Mouse (Mus musculus): ENCODE measurements around the gene Cercam. TPM values are rescaled to one million over a fixed set of nuclear protein-coding genes. Genes with fewer than 3 reads are reported as not detected.
"Not testable (repeated sequence)": the region's sequence is repeated elsewhere in the genome, so short reads cannot be mapped to it uniquely, and the experiment has no call there.

The Cercam gene
- total and polyA plus RNA-seq, 2 experiments from 2014 or later: 7.9 to 11.7 TPM

- ATAC-seq (ENCODE audit: insufficient read depth, low read depth) (no peak), DNase-seq (ENCODE audit: low spot score) (no peak)
- no peaks in the 10 kb centered on the region for H3K27me3 ChIP-seq (ENCODE audit: control insufficient read depth, insufficient read depth, low read length)
- peaks cover 13% of the 10 kb centered on the region; the same call in 1 of the 2 replicates for H3K36me3 ChIP-seq (replicated peaks; ENCODE audit: control insufficient read depth, insufficient read depth, low read length)
- no peak overlapping the region for H3K4me2 ChIP-seq (ENCODE audit: low read depth, low read length)
- H3K27ac ChIP-seq (ENCODE audit: low read depth): no peak overlapping the region
- no peak overlapping the region for H3K9ac ChIP-seq (replicated peaks; ENCODE audit: low read depth, low read length)
- 75% methylated on average over 4 of the region's 4 CpGs for WGBS
- no peak overlapping the region for H3K4me3 ChIP-seq (ENCODE audit: low read depth, low read length)
- H3K9me3 ChIP-seq (replicated peaks; ENCODE audit: control insufficient read depth, low read length): no peaks in the 10 kb centered on the region
- H3K4me1 ChIP-seq (ENCODE audit: control insufficient read depth, insufficient read depth): no peaks in the 10 kb centered on the region
- TF ChIP-seq EP300 (IDR thresholded peaks at IDR 0.05; ENCODE audit: low read depth) (no peak), CTCF (IDR thresholded peaks at IDR 0.05; ENCODE audit: low read depth) (no peak)
These were observed 9.1 kb downstream of the Cercam start for GRCm38 (mm10) chr2:29878061-29878460.

GRCm38 (mm10) chr2:29879191-29879590 is 10.2 kb downstream of the Cercam start:
- Histone ChIP-seq H3K9ac (replicated peaks; ENCODE audit: low read depth, low read length) (no peak overlapping the region), H3K27me3 (ENCODE audit: control insufficient read depth, insufficient read depth, low read length) (no peaks in the 10 kb centered on the region), H3K4me2 (ENCODE audit: low read depth, low read length) (no peak overlapping the region), H3K4me3 (ENCODE audit: low read depth, low read length) (no peak overlapping the region), H3K4me1 (ENCODE audit: control insufficient read depth, insufficient read depth) (no peaks in the 10 kb centered on the region), H3K36me3 (replicated peaks; ENCODE audit: control insufficient read depth, insufficient read depth, low read length) (peaks cover 13% of the 10 kb centered on the region; the same call in 1 of the 2 replicates), H3K27ac (ENCODE audit: low read depth) (no peak overlapping the region), H3K9me3 (replicated peaks; ENCODE audit: control insufficient read depth, low read length) (no peaks in the 10 kb centered on the region)
- no peak for DNase-seq (ENCODE audit: low spot score)
- no peak for TF ChIP-seq CTCF (IDR thresholded peaks at IDR 0.05; ENCODE audit: low read depth)
- no peak for TF ChIP-seq EP300 (IDR thresholded peaks at IDR 0.05; ENCODE audit: low read depth)
- WGBS: 64% methylated on average over 8 of the region's 8 CpGs
- ATAC-seq (ENCODE audit: insufficient read depth, low read depth): no peak

GRCm38 (mm10) chr2:29879964-29880830 is 11.2 kb downstream of the Cercam start:
- Histone ChIP-seq H3K4me1 (ENCODE audit: control insufficient read depth, insufficient read depth) (no peaks in the 10 kb centered on the region), H3K9me3 (replicated peaks; ENCODE audit: control insufficient read depth, low read length) (no peaks in the 10 kb centered on the region), H3K27me3 (ENCODE audit: control insufficient read depth, insufficient read depth, low read length) (no peaks in the 10 kb centered on the region), H3K9ac (replicated peaks; ENCODE audit: low read depth, low read length) (no peak overlapping the region), H3K36me3 (replicated peaks; ENCODE audit: control insufficient read depth, insufficient read depth, low read length) (peaks cover 13% of the 10 kb centered on the region; the same call in 1 of the 2 replicates), H3K27ac (ENCODE audit: low read depth) (peak overlapping the region; percentile 15; the same call in 1 of the 2 replicates), H3K4me2 (ENCODE audit: low read depth, low read length) (no peak overlapping the region), H3K4me3 (ENCODE audit: low read depth, low read length) (no peak overlapping the region)
- TF ChIP-seq EP300 (IDR thresholded peaks at IDR 0.05; ENCODE audit: low read depth) (no peak), CTCF (IDR thresholded peaks at IDR 0.05; ENCODE audit: low read depth) (no peak)
- ATAC-seq (ENCODE audit: insufficient read depth, low read depth): no peak; the same call in 1 of the 2 replicates
- WGBS: 58% methylated on average over 17 of the region's 17 CpGs
- no peak for DNase-seq (ENCODE audit: low spot score)

- ATAC-seq (ENCODE audit: insufficient read depth, low read depth); H3K36me3 ChIP-seq (replicated peaks; ENCODE audit: control insufficient read depth, insufficient read depth, low read length); H3K4me1 ChIP-seq (ENCODE audit: control insufficient read depth, insufficient read depth); DNase-seq (ENCODE audit: low spot score); H3K27me3 ChIP-seq (ENCODE audit: control insufficient read depth, insufficient read depth, low read length); H3K27ac ChIP-seq (ENCODE audit: low read depth); H3K4me2 ChIP-seq (ENCODE audit: low read depth, low read length); H3K9me3 ChIP-seq (replicated peaks; ENCODE audit: control insufficient read depth, low read length); H3K4me3 ChIP-seq (ENCODE audit: low read depth, low read length); H3K9ac ChIP-seq (replicated peaks; ENCODE audit: low read depth, low read length): not testable (repeated sequence)
- WGBS: 74% methylated on average over 9 of the region's 9 CpGs
These were observed 17.8 kb downstream of the Cercam start for GRCm38 (mm10) chr2:29886659-29887292.

GRCm38 (mm10) chr2:29889066-29889944 is 20.3 kb downstream of the Cercam start, which contains the start of gene Odf2:
TSS of gene Odf2 (plus strand) at chr2:29889221.
- H3K9me3 ChIP-seq (replicated peaks; ENCODE audit: control insufficient read depth, low read length): no peaks in the 10 kb centered on the region
- ATAC-seq (ENCODE audit: insufficient read depth, low read depth) (peak; percentile 93), DNase-seq (ENCODE audit: low spot score) (peak; percentile 96)
- peaks cover 26% of the 10 kb centered on the region for H3K36me3 ChIP-seq (replicated peaks; ENCODE audit: control insufficient read depth, insufficient read depth, low read length)
- H3K4me1 ChIP-seq (ENCODE audit: control insufficient read depth, insufficient read depth): peaks cover 6% of the 10 kb centered on the region; the same call in 1 of the 2 replicates
- no peak for TF ChIP-seq CTCF (IDR thresholded peaks at IDR 0.05; ENCODE audit: low read depth)
- peak within 1 kb of the TSS; percentile 88 for H3K4me3 ChIP-seq (ENCODE audit: low read depth, low read length)
- WGBS: under 1% methylated on average over 65 of the region's 70 CpGs
- peak within 1 kb of the TSS; percentile 88 for H3K27ac ChIP-seq (ENCODE audit: low read depth)
- no peaks in the 10 kb centered on the region for H3K27me3 ChIP-seq (ENCODE audit: control insufficient read depth, insufficient read depth, low read length)
- H3K9ac ChIP-seq (replicated peaks; ENCODE audit: low read depth, low read length): peak within 1 kb of the TSS; percentile 91
- H3K4me2 ChIP-seq (ENCODE audit: low read depth, low read length): peak within 1 kb of the TSS; percentile 87

All from heart, postnatal 0 days (tissue).